Mouse (Mus musculus): ENCODE results near the gene Rec114. TPM values are rescaled to one million over a fixed set of nuclear protein-coding genes. Genes with fewer than 3 reads are reported as not detected.

Gene Rec114
- polyA plus RNA-seq, 1 experiment from 2014 or later = 2.2 TPM

DNA sequence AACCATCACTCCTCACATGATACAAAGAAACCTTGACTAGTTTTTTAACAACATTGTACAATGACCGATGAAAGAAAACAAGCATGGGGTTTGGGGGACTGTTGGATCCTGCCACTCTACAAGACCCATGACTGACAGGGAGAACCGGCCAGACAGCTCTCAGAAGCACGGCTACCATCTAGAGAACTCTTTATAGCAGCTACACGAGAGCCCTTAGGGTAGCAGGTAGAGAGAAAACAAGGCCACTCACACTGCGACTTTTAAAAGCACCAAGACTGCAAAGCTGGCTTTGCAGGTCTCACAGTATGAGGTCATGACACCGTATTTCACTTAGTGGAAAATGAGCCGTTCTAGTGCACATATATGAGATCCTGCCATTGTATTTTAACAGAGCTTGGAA, 33.1 kb downstream of the Rec114 start:
- WGBS = 44% methylated on average over 7 of the region's 7 CpGs

GRCm38 (mm10) chr9:58709939-58710338, 33.8 kb downstream of the Rec114 start:
- no peak overlapping the region for H3K27ac ChIP-seq
- ATAC-seq (ENCODE audit: insufficient number of reproducible peaks, low FRiP score, low TSS enrichment, low read depth) = no peak
- no peak overlapping the region for H3K4me3 ChIP-seq
- H3K36me3 ChIP-seq = no peaks in the 10 kb centered on the region
- H3K4me2 ChIP-seq = no peak overlapping the region
- WGBS = 16% methylated on average over 2 of the region's 2 CpGs
- no peaks in the 10 kb centered on the region for H3K4me1 ChIP-seq
- no peaks in the 10 kb centered on the region for H3K9me3 ChIP-seq
- no peak overlapping the region for H3K9ac ChIP-seq
- H3K27me3 ChIP-seq = no peaks in the 10 kb centered on the region

More for the DNA sequence above, 33.1 kb downstream of the Rec114 start:
- no peak overlapping the region for H3K4me2 ChIP-seq
- no peaks in the 10 kb centered on the region for H3K4me1 ChIP-seq
- no peaks in the 10 kb centered on the region for H3K9me3 ChIP-seq
- no peaks in the 10 kb centered on the region for H3K27me3 ChIP-seq
- no peaks in the 10 kb centered on the region for H3K36me3 ChIP-seq
- H3K27ac ChIP-seq = no peak overlapping the region
- H3K9ac ChIP-seq = no peak overlapping the region
- ATAC-seq (ENCODE audit: insufficient number of reproducible peaks, low FRiP score, low TSS enrichment, low read depth) = no peak
- no peak overlapping the region for H3K4me3 ChIP-seq

- no peak overlapping the region for H3K27ac ChIP-seq
- H3K9me3 ChIP-seq = no peaks in the 10 kb centered on the region
- H3K4me2 ChIP-seq = no peak overlapping the region
- H3K9ac ChIP-seq = no peak overlapping the region
- H3K36me3 ChIP-seq = no peaks in the 10 kb centered on the region
- H3K27me3 ChIP-seq = no peaks in the 10 kb centered on the region
- 73% methylated on average over 11 of the region's 11 CpGs for WGBS
- no peak for ATAC-seq (ENCODE audit: insufficient number of reproducible peaks, low FRiP score, low TSS enrichment, low read depth)
- no peaks in the 10 kb centered on the region for H3K4me1 ChIP-seq
- H3K4me3 ChIP-seq = no peak overlapping the region
Observed at GRCm38 (mm10) chr9:58707796-58708195, 36.0 kb downstream of the Rec114 start.

- no peak overlapping the region for H3K27ac ChIP-seq
- WGBS = 68% methylated on average over 7 of the region's 7 CpGs
- H3K36me3 ChIP-seq = no peaks in the 10 kb centered on the region
- no peaks in the 10 kb centered on the region for H3K4me1 ChIP-seq
- H3K4me2 ChIP-seq = no peak overlapping the region
- no peaks in the 10 kb centered on the region for H3K27me3 ChIP-seq
- H3K9ac ChIP-seq = no peak overlapping the region
- no peak overlapping the region for H3K4me3 ChIP-seq
- no peaks in the 10 kb centered on the region for H3K9me3 ChIP-seq
- ATAC-seq (ENCODE audit: insufficient number of reproducible peaks, low FRiP score, low TSS enrichment, low read depth) = no peak
Observed at GRCm38 (mm10) chr9:58706024-58706423, 37.7 kb downstream of the Rec114 start.

DNA sequence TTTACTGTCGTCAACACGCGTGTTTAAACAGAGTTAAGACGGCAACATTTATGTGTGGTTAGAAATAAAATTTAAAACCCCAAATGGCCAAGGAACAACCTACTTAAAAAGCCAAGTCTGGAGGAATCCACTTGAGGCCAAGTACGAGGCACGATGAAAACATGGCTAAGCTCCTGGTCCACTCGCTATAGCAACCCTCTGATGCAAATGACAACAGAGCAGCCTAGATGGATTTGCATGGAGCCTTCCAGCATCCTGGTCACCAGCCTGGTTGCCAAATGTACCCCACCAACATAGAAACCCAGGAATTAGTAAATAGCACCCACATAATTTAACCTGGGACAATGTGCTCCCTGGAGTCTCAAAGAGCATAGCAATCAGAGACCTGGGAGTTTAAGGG, 40.0 kb downstream of the Rec114 start:
- Histone ChIP-seq H3K4me1 (no peaks in the 10 kb centered on the region), H3K9ac (no peak overlapping the region), H3K9me3 (no peaks in the 10 kb centered on the region), H3K27me3 (no peaks in the 10 kb centered on the region), H3K4me2 (no peak overlapping the region), H3K27ac (no peak overlapping the region), H3K4me3 (no peak overlapping the region), H3K36me3 (no peaks in the 10 kb centered on the region)
- WGBS = 65% methylated on average over 7 of the region's 7 CpGs
- no peak for ATAC-seq (ENCODE audit: insufficient number of reproducible peaks, low FRiP score, low TSS enrichment, low read depth)

DNA sequence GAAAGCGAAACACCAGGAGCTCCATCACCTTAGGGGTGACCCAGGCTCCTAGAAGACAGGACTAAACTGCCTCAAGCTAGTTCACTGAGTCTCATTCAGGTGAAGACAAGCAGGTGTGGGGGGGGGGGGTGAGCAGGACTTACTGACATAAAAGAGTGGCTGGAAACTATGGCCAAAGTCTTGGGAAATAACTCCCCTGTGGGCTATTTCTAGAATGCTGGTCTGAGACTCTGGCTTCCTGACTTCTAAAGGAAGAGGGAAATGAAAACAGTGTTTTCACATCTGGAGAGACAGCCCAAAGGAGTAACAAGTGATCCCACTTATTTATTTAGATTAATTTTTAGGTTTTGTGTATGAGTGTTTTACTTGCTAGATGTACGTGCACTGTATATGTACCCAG, 42.0 kb downstream of the Rec114 start:
- Histone ChIP-seq H3K4me3 (no peak overlapping the region), H3K9me3 (no peaks in the 10 kb centered on the region), H3K27ac (no peak overlapping the region), H3K27me3 (no peaks in the 10 kb centered on the region), H3K9ac (no peak overlapping the region), H3K4me2 (no peak overlapping the region), H3K36me3 (no peaks in the 10 kb centered on the region), H3K4me1 (no peaks in the 10 kb centered on the region)
- 81% methylated on average over 2 of the region's 2 CpGs for WGBS
- no peak for ATAC-seq (ENCODE audit: insufficient number of reproducible peaks, low FRiP score, low TSS enrichment, low read depth)

GRCm38 (mm10) chr9:58698486-58698885, 45.3 kb downstream of the Rec114 start:
- no peak for ATAC-seq (ENCODE audit: insufficient number of reproducible peaks, low FRiP score, low TSS enrichment, low read depth)
- no peaks in the 10 kb centered on the region for H3K27me3 ChIP-seq
- no peak overlapping the region for H3K4me2 ChIP-seq
- WGBS = 95% methylated on average over 2 of the region's 2 CpGs
- H3K9ac ChIP-seq = no peak overlapping the region
- H3K36me3 ChIP-seq = no peaks in the 10 kb centered on the region
- H3K27ac ChIP-seq = no peak overlapping the region
- H3K4me1 ChIP-seq = no peaks in the 10 kb centered on the region
- H3K4me3 ChIP-seq = no peak overlapping the region
- H3K9me3 ChIP-seq = no peaks in the 10 kb centered on the region

DNA sequence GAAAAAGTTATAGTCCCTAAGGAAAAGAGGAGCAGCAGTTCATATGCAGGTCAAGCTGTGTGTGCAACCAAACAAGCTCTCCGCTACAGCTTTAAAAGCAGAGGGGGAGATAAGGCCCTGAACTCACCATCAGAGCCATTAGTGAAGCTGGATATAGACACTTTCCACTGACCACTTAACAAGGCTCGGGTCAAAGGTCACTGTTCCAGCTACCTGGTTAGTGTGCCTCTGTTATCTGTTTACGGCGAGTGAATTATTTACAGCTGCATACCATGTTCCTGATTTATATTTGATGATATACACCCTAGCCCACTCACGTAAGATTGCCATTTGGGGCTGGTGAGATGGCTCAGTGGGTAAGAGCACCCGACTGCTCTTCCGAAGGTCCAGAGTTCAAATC, 52.3 kb downstream of the Rec114 start:
- H3K27me3 ChIP-seq = no peaks in the 10 kb centered on the region
- H3K9ac ChIP-seq = no peak overlapping the region
- H3K4me1 ChIP-seq = no peaks in the 10 kb centered on the region
- no peak for ATAC-seq (ENCODE audit: insufficient number of reproducible peaks, low FRiP score, low TSS enrichment, low read depth)
- H3K36me3 ChIP-seq = no peaks in the 10 kb centered on the region
- no peak overlapping the region for H3K4me2 ChIP-seq
- no peaks in the 10 kb centered on the region for H3K9me3 ChIP-seq
- H3K27ac ChIP-seq = no peak overlapping the region
- 74% methylated on average over 7 of the region's 7 CpGs for WGBS
- no peak overlapping the region for H3K4me3 ChIP-seq

DNA sequence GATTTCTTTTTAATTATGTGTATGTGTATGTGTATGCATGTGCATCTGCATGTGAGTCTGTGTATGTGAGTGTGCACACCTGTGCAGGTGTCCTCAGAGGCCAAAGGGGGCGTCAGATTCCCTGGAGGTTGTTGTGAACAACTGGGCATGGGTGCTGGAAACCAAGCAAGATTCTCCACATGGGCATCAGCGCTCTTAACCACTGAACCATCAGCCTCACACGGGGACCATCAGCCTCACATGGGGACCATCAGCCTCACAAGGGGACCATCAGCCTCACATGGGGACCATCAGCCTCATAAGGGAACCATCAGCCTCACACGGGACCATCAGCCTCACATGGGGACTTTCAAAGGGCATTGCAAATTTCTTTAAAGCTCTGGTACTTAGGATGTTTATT, 53.1 kb downstream of the Rec114 start:
- no peak for ATAC-seq (ENCODE audit: insufficient number of reproducible peaks, low FRiP score, low TSS enrichment, low read depth)
- Histone ChIP-seq H3K9ac (no peak overlapping the region), H3K27ac (no peak overlapping the region), H3K4me3 (no peak overlapping the region), H3K4me2 (no peak overlapping the region), H3K36me3 (no peaks in the 10 kb centered on the region), H3K4me1 (no peaks in the 10 kb centered on the region), H3K9me3 (no peaks in the 10 kb centered on the region), H3K27me3 (no peaks in the 10 kb centered on the region)
- WGBS = 80% methylated on average over 4 of the region's 4 CpGs

DNA sequence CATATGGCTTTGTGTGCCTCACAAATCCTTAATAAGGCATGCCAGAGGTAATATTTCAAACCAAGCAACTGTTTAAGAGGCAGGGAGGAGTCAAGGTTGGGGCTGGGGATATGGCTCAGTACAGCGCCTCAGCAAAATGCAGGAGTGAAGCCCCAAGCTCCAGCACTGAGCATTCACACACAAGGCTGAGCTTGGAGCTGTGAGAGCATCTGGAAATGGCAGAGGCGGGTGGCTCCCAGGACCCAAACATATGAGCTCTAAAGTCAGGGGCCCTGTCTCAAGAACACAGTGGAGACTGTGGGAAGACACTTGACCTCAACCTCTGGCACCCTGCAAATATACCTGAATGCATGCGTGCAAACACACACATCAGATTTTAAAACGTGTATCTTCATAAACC, 55.7 kb downstream of the Rec114 start:
- 66% methylated on average over 4 of the region's 4 CpGs for WGBS
- no peak overlapping the region for H3K27ac ChIP-seq

DNA sequence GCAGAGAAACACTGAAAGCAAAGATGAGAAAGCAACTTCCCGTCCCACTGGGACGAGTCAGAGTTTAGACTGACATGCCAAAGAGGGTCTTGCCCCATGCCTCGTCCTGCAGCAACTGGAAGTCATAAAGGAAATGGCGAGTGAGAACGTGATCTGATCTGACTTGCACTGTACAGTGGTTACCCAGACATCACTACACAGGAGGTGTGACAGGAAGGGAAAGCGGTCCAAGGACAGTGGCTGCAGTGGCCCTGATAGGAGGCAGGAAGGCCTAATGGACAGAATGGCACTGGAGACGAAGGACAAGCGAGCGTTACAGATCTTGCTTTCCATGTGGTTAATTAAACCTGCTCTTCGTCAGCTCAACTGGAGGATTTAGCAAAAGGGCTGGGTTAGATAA, 58.5 kb downstream of the Rec114 start:
- Histone ChIP-seq H3K36me3 (no peaks in the 10 kb centered on the region), H3K4me1 (no peaks in the 10 kb centered on the region), H3K4me2 (no peak overlapping the region), H3K27ac (no peak overlapping the region), H3K9me3 (no peaks in the 10 kb centered on the region), H3K9ac (no peak overlapping the region), H3K4me3 (no peak overlapping the region), H3K27me3 (no peaks in the 10 kb centered on the region)
- ATAC-seq (ENCODE audit: insufficient number of reproducible peaks, low FRiP score, low TSS enrichment, low read depth) = no peak
- WGBS = 81% methylated on average over 10 of the region's 10 CpGs

More for the DNA sequence above, 55.7 kb downstream of the Rec114 start:
- Histone ChIP-seq H3K4me1 (no peaks in the 10 kb centered on the region), H3K36me3 (no peaks in the 10 kb centered on the region), H3K4me2 (no peak overlapping the region), H3K4me3 (no peak overlapping the region), H3K9me3 (no peaks in the 10 kb centered on the region), H3K9ac (no peak overlapping the region), H3K27me3 (no peaks in the 10 kb centered on the region)
- ATAC-seq (ENCODE audit: insufficient number of reproducible peaks, low FRiP score, low TSS enrichment, low read depth) = no peak

DNA sequence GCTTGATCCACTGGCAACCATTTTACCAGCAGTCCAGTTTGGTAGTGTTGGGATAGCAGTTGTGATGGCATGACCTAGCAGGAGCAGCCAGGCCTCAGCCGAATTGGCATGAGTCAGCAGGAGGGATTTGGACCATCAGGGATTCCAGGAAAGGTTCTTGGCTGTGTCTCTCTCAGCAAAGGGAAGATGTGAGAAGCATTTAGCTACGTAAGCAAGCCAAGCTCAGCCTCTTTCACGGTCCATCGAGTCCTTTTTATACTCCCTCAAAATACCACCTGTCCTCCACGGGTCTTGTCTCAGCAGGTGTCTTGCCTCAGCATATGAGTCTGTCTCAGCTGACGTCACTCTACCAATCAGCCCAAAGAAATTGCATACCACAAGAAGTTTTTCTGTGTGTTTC, 60.4 kb downstream of the Rec114 start:
- H3K4me3 ChIP-seq = no peak overlapping the region
- no peak overlapping the region for H3K9ac ChIP-seq
- no peak overlapping the region for H3K4me2 ChIP-seq
- H3K9me3 ChIP-seq = no peaks in the 10 kb centered on the region
- no peak overlapping the region for H3K27ac ChIP-seq
- no peaks in the 10 kb centered on the region for H3K36me3 ChIP-seq
- H3K4me1 ChIP-seq = no peaks in the 10 kb centered on the region
- ATAC-seq (ENCODE audit: insufficient number of reproducible peaks, low FRiP score, low TSS enrichment, low read depth) = no peak
- no peaks in the 10 kb centered on the region for H3K27me3 ChIP-seq
- 61% methylated on average over 6 of the region's 6 CpGs for WGBS

DNA sequence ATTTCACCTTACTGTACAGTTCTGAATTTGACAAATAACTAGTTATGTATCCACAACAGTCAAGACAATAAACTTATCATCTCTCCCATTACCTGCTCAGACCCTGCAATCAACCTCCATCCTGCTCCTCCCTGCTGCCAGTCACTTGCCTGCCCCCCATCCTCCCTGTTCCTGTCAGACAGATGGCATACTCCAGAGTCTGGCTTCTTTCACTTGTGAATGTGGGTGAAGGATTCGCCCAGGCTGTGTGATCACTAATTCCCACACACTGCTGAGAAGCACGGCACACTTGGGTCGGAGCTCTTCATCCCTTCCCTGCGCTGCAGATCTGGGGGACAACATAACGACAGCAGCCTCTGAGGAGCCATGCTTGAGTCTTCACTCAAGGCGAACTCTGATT, 61.7 kb downstream of the Rec114 start:
- 62% methylated on average over 6 of the region's 6 CpGs for WGBS
- ATAC-seq (ENCODE audit: insufficient number of reproducible peaks, low FRiP score, low TSS enrichment, low read depth) = no peak
- no peaks in the 10 kb centered on the region for H3K9me3 ChIP-seq
- no peaks in the 10 kb centered on the region for H3K27me3 ChIP-seq
- H3K36me3 ChIP-seq = no peaks in the 10 kb centered on the region
- no peak overlapping the region for H3K9ac ChIP-seq
- H3K4me3 ChIP-seq = no peak overlapping the region
- no peaks in the 10 kb centered on the region for H3K4me1 ChIP-seq
- no peak overlapping the region for H3K27ac ChIP-seq
- H3K4me2 ChIP-seq = no peak overlapping the region

All from limb, embryonic 15.5 days (tissue).